ENCODE assay signal across 12 mouse cellular contexts in the genomic region with DNA sequence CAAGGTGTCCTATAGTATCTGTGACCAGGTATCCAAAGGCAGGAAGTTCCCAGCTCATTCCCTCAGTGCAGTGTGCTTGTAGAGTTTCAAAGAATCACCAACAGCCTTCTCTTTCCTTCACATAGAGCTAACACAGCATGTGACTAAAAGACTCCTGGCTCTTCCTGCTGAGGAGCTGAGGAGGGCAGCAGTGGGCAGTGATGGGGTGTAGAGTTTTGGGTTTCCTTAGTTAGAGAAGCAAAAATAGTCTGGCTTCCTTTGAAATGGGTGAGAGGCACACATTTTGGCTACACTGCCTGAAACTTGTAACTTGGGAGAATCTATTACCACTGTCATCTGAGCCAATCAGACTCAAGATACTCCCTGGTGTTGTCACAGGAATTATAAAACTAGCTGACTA.
"Had no signal": no experiment of that assay in that cellular context is flagged by ENCODE, and none has a peak within 500 bp of the region (broad histone marks: within the 10 kb centered on the region; RNA-seq: fewer than 3 reads in every experiment).

No protein-coding gene starts in this region.

- DNase-seq: retina, postnatal 1 day; right cerebral cortex, adult 18-20 months; right cerebral cortex, postnatal 14 days; right cerebral cortex, postnatal 25 days; right cerebral cortex, postnatal 4 days; spleen, adult 18-20 months; thymus, adult 18-20 months; thymus, adult 2 months; thymus, postnatal 14 days; thymus, postnatal 25 days; thymus, postnatal 36 days; thymus, postnatal 4 days had no signal
